Mouse (Mus musculus) MEL (cell line): Measurements from ENCODE around the gene Ccdc137. TPM values are rescaled to one million over a fixed set of nuclear protein-coding genes. Genes with fewer than 3 reads are reported as not detected.

Experiments used
- DNase-seq: peaks from one replicate; pipeline ENCODE4 v3.0.0; 2011; ENCODE audit warnings: low read depth, low spot score
- H3K27ac ChIP-seq: 2 replicates; pipeline ENCODE4 v1.5.1; 2012; ENCODE audit warnings: low read depth, mild to moderate bottlenecking, control low read depth, low read length, moderate library complexity; ENCODE audit not compliant: control insufficient read depth
- H3K27me3 ChIP-seq, 2 experiments: fragments of 150-350 bp in 1 of 2; sonication (generic) in 1 of 2; 2 replicates each; pipeline ENCODE4 v1.6.1; 2012; ENCODE audit warnings: low read length in 2 of 2, mild to moderate bottlenecking in 2 of 2, improper control_type of control experiment in 1 of 2, moderate library complexity in 1 of 2; ENCODE audit not compliant: insufficient read depth in 2 of 2, control insufficient read depth in 1 of 2
- H3K36me3 ChIP-seq, 2 experiments: 2 replicates each; pipeline ENCODE4 v1.6.1; 2012 to 2014; ENCODE audit warnings: low read length in 2 of 2, improper control_type of control experiment in 1 of 2, inconsistent platforms in 1 of 2, mild to moderate bottlenecking in 1 of 2; ENCODE audit not compliant: insufficient read depth in 2 of 2, control insufficient read depth in 1 of 2
- H3K4me1 ChIP-seq, 2 experiments: fragments of 150-350 bp in 1 of 2; sonication (generic) in 1 of 2; 2 replicates each; pipeline ENCODE4 v1.6.1; 2012; ENCODE audit warnings: low read length in 2 of 2, improper control_type of control experiment in 1 of 2, mild to moderate bottlenecking in 1 of 2; ENCODE audit not compliant: insufficient read depth in 2 of 2, control insufficient read depth in 1 of 2
- H3K4me3 ChIP-seq, 2 experiments: fragments of 150-350 bp in 1 of 2; sonication (generic) in 1 of 2; 2 replicates each; pipeline ENCODE4 v1.5.1; 2012; ENCODE audit warnings: low read depth in 2 of 2, low read length in 2 of 2, mild to moderate bottlenecking in 2 of 2, moderate library complexity in 2 of 2, control low read depth in 1 of 2, improper control_type of control experiment in 1 of 2; ENCODE audit not compliant: control insufficient read depth in 1 of 2, insufficient read depth in 1 of 2
- H3K79me2 ChIP-seq: 2 replicates; pipeline ENCODE4 v1.6.1; 2012; ENCODE audit warnings: mild to moderate bottlenecking, low read length, moderate library complexity; ENCODE audit not compliant: control insufficient read depth, poor library complexity, insufficient read depth
- H3K9ac ChIP-seq: 2 replicates; pipeline ENCODE4 v1.6.1; 2012; ENCODE audit warnings: low read depth, mild to moderate bottlenecking, control low read depth, low read length, moderate library complexity; ENCODE audit not compliant: control insufficient read depth, poor library complexity, severe bottlenecking
- H3K9me3 ChIP-seq: fragments of 150-350 bp; sonication (generic); replicated peaks from 2 replicates; pipeline ENCODE4 v1.6.1; 2012; ENCODE audit warnings: mild to moderate bottlenecking, low read length, improper control_type of control experiment, moderate library complexity; ENCODE audit not compliant: insufficient read depth
- BHLHE40 ChIP-seq: IDR thresholded peaks from 2 replicates; pipeline ENCODE4 v1.6.1; 2012; ENCODE audit warnings: low read depth, mild to moderate bottlenecking, inconsistent platforms, low read length, improper control_type of control experiment, borderline replicate concordance
- CHD1 ChIP-seq: IDR thresholded peaks from 2 replicates; pipeline ENCODE4 v1.6.1; 2012; ENCODE audit warnings: low read depth, mild to moderate bottlenecking, inconsistent platforms, low read length, improper control_type of control experiment
- CTCF ChIP-seq, 3 experiments: IDR thresholded peaks in 2 of 3; conservative IDR thresholded peaks in 1 of 3; 2 replicates each; pipeline ENCODE4 v1.5.1; 2011 to 2012; ENCODE audit warnings: low read length in 3 of 3, low read depth in 2 of 3, mild to moderate bottlenecking in 2 of 3, improper control_type of control experiment in 1 of 3, inconsistent platforms in 1 of 3, mixed read lengths in 1 of 3, moderate library complexity in 1 of 3; ENCODE audit not compliant: control insufficient read depth in 1 of 3, insufficient read depth in 1 of 3, poor library complexity in 1 of 3, severe bottlenecking in 1 of 3
- ELF1 ChIP-seq: IDR thresholded peaks from 2 replicates; pipeline ENCODE4 v1.6.1; 2014; ENCODE audit warnings: low read depth, mild to moderate bottlenecking, inconsistent platforms, low read length, improper control_type of control experiment, moderate library complexity
- EP300 ChIP-seq, 2 experiments: IDR thresholded peaks; 2 replicates each; pipeline ENCODE4 v1.6.1; 2011; ENCODE audit warnings: improper control_type of control experiment in 2 of 2, low read length in 2 of 2, low read depth in 1 of 2, mild to moderate bottlenecking in 1 of 2
- ETS1 ChIP-seq: IDR thresholded peaks from 2 replicates; pipeline ENCODE4 v1.6.1; 2012; ENCODE audit warnings: low read depth, mild to moderate bottlenecking, inconsistent platforms, low read length, improper control_type of control experiment, moderate library complexity
- MAFK ChIP-seq: IDR thresholded peaks from 2 replicates; pipeline ENCODE4 v1.6.1; 2011; ENCODE audit warnings: low read depth, mild to moderate bottlenecking, low read length, improper control_type of control experiment, borderline replicate concordance
- MEF2A ChIP-seq: IDR thresholded peaks from 2 replicates; pipeline ENCODE4 v1.6.1; 2014; ENCODE audit warnings: low read depth, mild to moderate bottlenecking, inconsistent platforms, low read length, improper control_type of control experiment; ENCODE audit not compliant: poor library complexity, insufficient replicate concordance, severe bottlenecking; ENCODE audit errors: extremely low read depth
- MXI1 ChIP-seq: IDR thresholded peaks from 2 replicates; pipeline ENCODE4 v1.6.1; 2011; ENCODE audit warnings: mild to moderate bottlenecking, low read depth, low read length, improper control_type of control experiment
- POLR2AphosphoS5 ChIP-seq: IDR thresholded peaks from 2 replicates; pipeline ENCODE4 v1.6.1; 2012; ENCODE audit warnings: low read depth, borderline replicate concordance, mild to moderate bottlenecking, inconsistent platforms, low read length, moderate library complexity, mixed read lengths
- UBTF ChIP-seq: IDR thresholded peaks from 2 replicates; pipeline ENCODE4 v1.6.1; 2012; ENCODE audit warnings: low read depth, mild to moderate bottlenecking, inconsistent platforms, low read length, improper control_type of control experiment, moderate library complexity, borderline replicate concordance; ENCODE audit not compliant: insufficient read depth
- USF2 ChIP-seq, 2 experiments: IDR thresholded peaks; 2 replicates each; pipeline ENCODE4 v1.6.1; 2011 to 2012; ENCODE audit warnings: improper control_type of control experiment in 2 of 2, low read length in 2 of 2, borderline replicate concordance in 1 of 2, inconsistent platforms in 1 of 2, low read depth in 1 of 2, mild to moderate bottlenecking in 1 of 2; ENCODE audit not compliant: insufficient read depth in 1 of 2
- ZC3H11A ChIP-seq: IDR thresholded peaks from 2 replicates; pipeline ENCODE4 v1.6.1; 2012; ENCODE audit warnings: low read depth, mild to moderate bottlenecking, inconsistent platforms, low read length, improper control_type of control experiment
- ZKSCAN1 ChIP-seq: IDR thresholded peaks from 2 replicates; pipeline ENCODE4 v1.6.1; 2012; ENCODE audit warnings: low read depth, mild to moderate bottlenecking, inconsistent platforms, low read length, improper control_type of control experiment, moderate library complexity
- ZNF384 ChIP-seq: IDR thresholded peaks from 2 replicates; pipeline ENCODE4 v1.6.1; 2012; ENCODE audit warnings: low read depth, mild to moderate bottlenecking, inconsistent platforms, low read length, improper control_type of control experiment
- polyA plus RNA-seq, 2 experiments: library from polyadenylated mRNA; stranded (reverse) in 1 of 2; unstranded in 1 of 2; fragments of >175 nt in 1 of 2; fragments of >200 nt in 1 of 2; gene quantifications; 2 replicates each; pipeline versions ENCODE4 v1.2.1 to v1.2.4; 2012; ENCODE audit warnings: low replicate concordance in 2 of 2, low read depth in 1 of 2; ENCODE audit not compliant: insufficient read length in 2 of 2, insufficient read depth in 1 of 2, missing spikeins in 1 of 2
- total RNA-seq: library from RNA; depleted of rRNA; stranded (reverse); fragments of 300-350 nt; gene quantifications from 2 replicates; pipeline ENCODE4 v1.2.3, GENCODE M21; 2012

The Ccdc137 gene
- total and polyA plus RNA-seq, 3 experiments: 104 to 116 TPM; not detected in 1

- Histone ChIP-seq H3K27ac (no peak overlapping the region), H3K9me3 (no peaks in the 10 kb centered on the region), H3K4me3 (no peak overlapping the region), H3K9ac (no peak overlapping the region), H3K4me1 (peaks cover 10 to 21% of the 10 kb centered on the region in 2 experiments), H3K36me3 (peaks cover 0 to 10% of the 10 kb centered on the region in 2 experiments; a peak in 2 of 4 replicates), H3K27me3 (no peaks in the 10 kb centered on the region), H3K79me2 (peaks cover 5% of the 10 kb centered on the region; the same call in 1 of the 2 replicates)
- no peak for DNase-seq
- TF ChIP-seq USF2 (IDR thresholded peaks at IDR 0.05; ENCODE audit: borderline replicate concordance in 1 of 2, insufficient read depth in 1 of 2, low read depth in 1 of 2, low read length in 2 of 2): no peak
- no peak for TF ChIP-seq MAFK
- TF ChIP-seq CTCF (IDR thresholded peaks at IDR 0.05 in 2 of 3, conservative IDR thresholded peaks at IDR 0.05 in 1 of 3; ENCODE audit: control insufficient read depth in 1 of 3, insufficient read depth in 1 of 3, low read depth in 2 of 3, low read length in 3 of 3, poor library complexity in 1 of 3, severe bottlenecking in 1 of 3): no peak
- no peak for TF ChIP-seq ZC3H11A
Observed at GRCm38 (mm10) chr11:120452246-120452645, 5.7 kb upstream of the Ccdc137 start.

- H3K9ac ChIP-seq: no peak within 1 kb of the TSS
- TF ChIP-seq BHLHE40: no peak
- TF ChIP-seq MXI1: no peak
- H3K9me3 ChIP-seq: no peaks in the 10 kb centered on the region
- H3K36me3 ChIP-seq: peaks cover 0 to 5% of the 10 kb centered on the region in 2 experiments; a peak in 2 of 4 replicates
- H3K4me3 ChIP-seq: no peak within 1 kb of the TSS
- DNase-seq: no peak
- no peaks in the 10 kb centered on the region for H3K27me3 ChIP-seq
- no peak within 1 kb of the TSS for H3K27ac ChIP-seq
- peaks cover 13% of the 10 kb centered on the region for H3K79me2 ChIP-seq
- peaks cover 5 to 16% of the 10 kb centered on the region in 2 experiments for H3K4me1 ChIP-seq
Observed at GRCm38 (mm10) chr11:120453306-120453705, 4.6 kb upstream of the Ccdc137 start, which contains the start of gene Pde6g. Gene Pde6g (minus strand): TSS chr11:120453500.

GRCm38 (mm10) chr11:120454965-120455364 is 3.0 kb upstream of the Ccdc137 start:
- Histone ChIP-seq H3K9me3 (no peaks in the 10 kb centered on the region), H3K4me3 (no peak overlapping the region), H3K79me2 (peaks cover 29% of the 10 kb centered on the region), H3K27ac (no peak overlapping the region), H3K4me1 (peaks cover 4 to 20% of the 10 kb centered on the region in 2 experiments), H3K36me3 (peaks cover 0 to 13% of the 10 kb centered on the region in 2 experiments; a peak in 2 of 4 replicates), H3K27me3 (no peaks in the 10 kb centered on the region), H3K9ac (no peak overlapping the region)
- TF ChIP-seq USF2 (IDR thresholded peaks at IDR 0.05; ENCODE audit: borderline replicate concordance in 1 of 2, insufficient read depth in 1 of 2, low read depth in 1 of 2, low read length in 2 of 2) (no peak), ZKSCAN1 (no peak), MEF2A (no peak), UBTF (no peak), ELF1 (no peak), ETS1 (no peak), EP300 (IDR thresholded peaks at IDR 0.05; ENCODE audit: low read depth in 1 of 2, low read length in 2 of 2) (no peak), ZNF384 (no peak), CHD1 (no peak), POLR2AphosphoS5 (no peak), ZC3H11A (no peak)
- DNase-seq: no peak
